Mouse (Mus musculus): ENCODE results near the gene Wdr81. TPM values are rescaled to one million over a fixed set of nuclear protein-coding genes. Genes with fewer than 3 reads are reported as not detected.

Gene Wdr81
- polyA plus RNA-seq, 1 experiment from 2014 or later: 7.1 TPM

GRCm38 (mm10) chr11:75424459-75424858 lies 30.1 kb downstream of the Wdr81 start:
- Histone ChIP-seq H3K9ac (no peak overlapping the region), H3K27ac (no peak overlapping the region), H3K9me3 (no peaks in the 10 kb centered on the region), H3K4me2 (replicated peaks) (no peak overlapping the region), H3K27me3 (no peaks in the 10 kb centered on the region), H3K4me1 (peaks cover 28% of the 10 kb centered on the region), H3K4me3 (no peak overlapping the region), H3K36me3 (no peaks in the 10 kb centered on the region)
- WGBS: 85% methylated on average over 3 of the region's 3 CpGs
- ATAC-seq (ENCODE audit: insufficient number of reproducible peaks, insufficient read depth, low FRiP score, low TSS enrichment): no peak

- ATAC-seq (ENCODE audit: insufficient number of reproducible peaks, insufficient read depth, low FRiP score, low TSS enrichment): no peak
- no peak overlapping the region for H3K4me3 ChIP-seq
- 94% methylated on average over 9 of the region's 9 CpGs for WGBS
These were observed 30.5 kb downstream of the Wdr81 start for GRCm38 (mm10) chr11:75424033-75424432.

GRCm38 (mm10) chr11:75423091-75423490 lies 31.4 kb downstream of the Wdr81 start:
- Histone ChIP-seq H3K4me3 (no peak overlapping the region), H3K9ac (no peak overlapping the region), H3K9me3 (no peaks in the 10 kb centered on the region), H3K27ac (no peak overlapping the region), H3K4me1 (peaks cover 28% of the 10 kb centered on the region), H3K4me2 (replicated peaks) (no peak overlapping the region), H3K27me3 (no peaks in the 10 kb centered on the region), H3K36me3 (0 out of 2 replicates have a peak, but pooled peaks cover 1% of the 10 kb centered on the region)
- no peak for ATAC-seq (ENCODE audit: insufficient number of reproducible peaks, insufficient read depth, low FRiP score, low TSS enrichment)
- 86% methylated on average over 3 of the region's 3 CpGs for WGBS

More at GRCm38 (mm10) chr11:75424033-75424432, 30.5 kb downstream of the Wdr81 start:
- Histone ChIP-seq H3K4me2 (replicated peaks) (no peak overlapping the region), H3K27ac (no peak overlapping the region), H3K4me1 (peaks cover 28% of the 10 kb centered on the region), H3K9me3 (no peaks in the 10 kb centered on the region), H3K9ac (no peak overlapping the region), H3K36me3 (no peaks in the 10 kb centered on the region), H3K27me3 (no peaks in the 10 kb centered on the region)

- peaks cover 8% of the 10 kb centered on the region; the same call in 1 of the 2 replicates for H3K36me3 ChIP-seq
- ATAC-seq (ENCODE audit: insufficient number of reproducible peaks, insufficient read depth, low FRiP score, low TSS enrichment): peak; percentile 39; the same call in 1 of the 2 replicates
- 15% methylated on average over 10 of the region's 10 CpGs for WGBS
These were observed 32.3 kb downstream of the Wdr81 start, which contains the start of gene Serpinf1 for GRCm38 (mm10) chr11:75422013-75422792. Serpinf1 (minus strand) TSS chr11:75422701.

GRCm38 (mm10) chr11:75421375-75422012 lies 33.0 kb downstream of the Wdr81 start:
- no peaks in the 10 kb centered on the region for H3K27me3 ChIP-seq
- peak overlapping the region; percentile 83 for H3K4me2 ChIP-seq (replicated peaks)
- peaks cover 28% of the 10 kb centered on the region for H3K4me1 ChIP-seq
- no peaks in the 10 kb centered on the region for H3K9me3 ChIP-seq
- H3K4me3 ChIP-seq: peak overlapping the region; percentile 64
- 10% methylated on average over 6 of the region's 6 CpGs for WGBS
- peak; percentile 70; the same call in 1 of the 2 replicates for ATAC-seq (ENCODE audit: insufficient number of reproducible peaks, insufficient read depth, low FRiP score, low TSS enrichment)
- H3K36me3 ChIP-seq: peaks cover 10% of the 10 kb centered on the region
- peak overlapping the region; percentile 84 for H3K27ac ChIP-seq
- peak overlapping the region; percentile 64 for H3K9ac ChIP-seq

More at GRCm38 (mm10) chr11:75422013-75422792, 32.3 kb downstream of the Wdr81 start, which contains the start of gene Serpinf1:
- H3K27ac ChIP-seq: peak within 1 kb of the TSS; percentile 84
- H3K9ac ChIP-seq: peak within 1 kb of the TSS; percentile 64
- peaks cover 28% of the 10 kb centered on the region for H3K4me1 ChIP-seq
- H3K27me3 ChIP-seq: no peaks in the 10 kb centered on the region
- peak within 1 kb of the TSS; percentile 83 for H3K4me2 ChIP-seq (replicated peaks)
- no peaks in the 10 kb centered on the region for H3K9me3 ChIP-seq
- peak within 1 kb of the TSS; percentile 64 for H3K4me3 ChIP-seq

GRCm38 (mm10) chr11:75420810-75421374 lies 33.6 kb downstream of the Wdr81 start:
- peaks cover 28% of the 10 kb centered on the region for H3K4me1 ChIP-seq
- peak overlapping the region; percentile 64 for H3K4me3 ChIP-seq
- H3K27ac ChIP-seq: peak overlapping the region; percentile 83
- WGBS: 31% methylated on average over 5 of the region's 5 CpGs
- H3K27me3 ChIP-seq: no peaks in the 10 kb centered on the region
- H3K9ac ChIP-seq: no peak overlapping the region
- H3K9me3 ChIP-seq: no peaks in the 10 kb centered on the region
- peaks cover 16% of the 10 kb centered on the region for H3K36me3 ChIP-seq
- ATAC-seq (ENCODE audit: insufficient number of reproducible peaks, insufficient read depth, low FRiP score, low TSS enrichment): 0 out of 2 replicates have a peak, but pooled peaks have one; percentile 18
- H3K4me2 ChIP-seq (replicated peaks): peak overlapping the region; percentile 83

GRCm38 (mm10) chr11:75420037-75420436 lies 34.5 kb downstream of the Wdr81 start:
- Histone ChIP-seq H3K4me3 (no peak overlapping the region), H3K27me3 (no peaks in the 10 kb centered on the region), H3K9ac (no peak overlapping the region), H3K4me2 (replicated peaks) (peak overlapping the region; percentile 83; the same call in 1 of the 2 replicates), H3K9me3 (no peaks in the 10 kb centered on the region), H3K4me1 (peaks cover 28% of the 10 kb centered on the region), H3K27ac (no peak overlapping the region), H3K36me3 (peaks cover 25% of the 10 kb centered on the region)
- no peak for ATAC-seq (ENCODE audit: insufficient number of reproducible peaks, insufficient read depth, low FRiP score, low TSS enrichment)
- WGBS: 85% methylated on average over 7 of the region's 7 CpGs

GRCm38 (mm10) chr11:75415994-75416393 lies 38.5 kb downstream of the Wdr81 start:
- no peak for ATAC-seq (ENCODE audit: insufficient number of reproducible peaks, insufficient read depth, low FRiP score, low TSS enrichment)
- Histone ChIP-seq H3K27me3 (no peaks in the 10 kb centered on the region), H3K9me3 (no peaks in the 10 kb centered on the region), H3K4me3 (no peak overlapping the region), H3K4me1 (peaks cover 11% of the 10 kb centered on the region), H3K9ac (no peak overlapping the region), H3K27ac (no peak overlapping the region), H3K36me3 (peaks cover 51% of the 10 kb centered on the region), H3K4me2 (replicated peaks) (no peak overlapping the region)
- 91% methylated on average over 13 of the region's 13 CpGs for WGBS

- Histone ChIP-seq H3K4me2 (replicated peaks) (no peak overlapping the region), H3K9ac (no peak overlapping the region), H3K4me1 (peaks cover 2% of the 10 kb centered on the region; the same call in 1 of the 2 replicates), H3K27ac (no peak overlapping the region), H3K9me3 (no peaks in the 10 kb centered on the region), H3K4me3 (no peak overlapping the region), H3K36me3 (peaks cover 58% of the 10 kb centered on the region), H3K27me3 (no peaks in the 10 kb centered on the region)
- no peak for ATAC-seq (ENCODE audit: insufficient number of reproducible peaks, insufficient read depth, low FRiP score, low TSS enrichment)
- 58% methylated on average over 7 of the region's 7 CpGs for WGBS
These were observed 39.4 kb downstream of the Wdr81 start for GRCm38 (mm10) chr11:75415096-75415495.

GRCm38 (mm10) chr11:75410591-75410990 lies 43.9 kb downstream of the Wdr81 start:
- Histone ChIP-seq H3K4me2 (replicated peaks) (no peak overlapping the region), H3K4me1 (no peaks in the 10 kb centered on the region), H3K4me3 (no peak overlapping the region), H3K36me3 (peaks cover 60% of the 10 kb centered on the region), H3K9me3 (no peaks in the 10 kb centered on the region), H3K27ac (no peak overlapping the region), H3K27me3 (no peaks in the 10 kb centered on the region), H3K9ac (no peak overlapping the region)
- no peak for ATAC-seq (ENCODE audit: insufficient number of reproducible peaks, insufficient read depth, low FRiP score, low TSS enrichment)
- 93% methylated on average over 7 of the region's 7 CpGs for WGBS

- no peak for ATAC-seq (ENCODE audit: insufficient number of reproducible peaks, insufficient read depth, low FRiP score, low TSS enrichment)
- WGBS: 82% methylated on average over 17 of the region's 17 CpGs
- Histone ChIP-seq H3K4me3 (no peak overlapping the region), H3K36me3 (peaks cover 54% of the 10 kb centered on the region), H3K4me2 (replicated peaks) (no peak overlapping the region), H3K9me3 (no peaks in the 10 kb centered on the region), H3K4me1 (no peaks in the 10 kb centered on the region), H3K27ac (no peak overlapping the region), H3K9ac (no peak overlapping the region), H3K27me3 (no peaks in the 10 kb centered on the region)
These were observed 44.6 kb downstream of the Wdr81 start for GRCm38 (mm10) chr11:75409679-75410575.
